Mouse (Mus musculus) forebrain, embryonic 11.5 days (tissue): ENCODE measurements around the gene Abi3. TPM values are rescaled to one million over a fixed set of nuclear protein-coding genes. Genes with fewer than 3 reads are reported as not detected.

Experiments used
- ATAC-seq: fragments of 200-750 bp; cut with Nextera tagmentation; replicated peaks from 2 replicates; pipeline ENCODE4 v1.8.0; 2017; ENCODE audit warnings: moderate TSS enrichment; ENCODE audit not compliant: low FRiP score
- DNase-seq: peaks from one replicate; pipeline ENCODE4 v3.0.0-alpha.2; 2017; ENCODE audit warnings: low spot score
- H3K27ac ChIP-seq: fragments of 300-500 bp; sonication (generic); 2 replicates; pipeline ENCODE4 v1.5.1; 2014; ENCODE audit warnings: low read depth, low read length
- H3K27me3 ChIP-seq: fragments of 300-500 bp; sonication (generic); 2 replicates; pipeline ENCODE4 v1.6.1; 2014; ENCODE audit warnings: mild to moderate bottlenecking, low read length, mixed read lengths; ENCODE audit not compliant: control insufficient read depth, insufficient read depth
- H3K36me3 ChIP-seq: fragments of 300-500 bp; sonication (generic); 2 replicates; pipeline ENCODE4 v1.6.1; 2014; ENCODE audit warnings: mild to moderate bottlenecking, low read length, moderate library complexity, mixed read lengths; ENCODE audit not compliant: control insufficient read depth, insufficient read depth
- H3K4me1 ChIP-seq: fragments of 300-500 bp; sonication (generic); replicated peaks from 2 replicates; pipeline ENCODE4 v1.6.1; 2014; ENCODE audit warnings: low read length, mixed read lengths; ENCODE audit not compliant: control insufficient read depth, insufficient read depth
- H3K4me2 ChIP-seq: fragments of 300-500 bp; sonication (generic); 2 replicates; pipeline ENCODE4 v1.6.1; 2014; ENCODE audit warnings: low read depth, mild to moderate bottlenecking, low read length, moderate library complexity, mixed read lengths; ENCODE audit not compliant: severe bottlenecking
- H3K4me3 ChIP-seq: fragments of 300-500 bp; sonication (generic); 2 replicates; pipeline ENCODE4 v1.5.1; 2014; ENCODE audit warnings: low read depth, low read length
- H3K9ac ChIP-seq: fragments of 300-500 bp; sonication (generic); 2 replicates; pipeline ENCODE4 v1.6.1; 2014; ENCODE audit warnings: low read length
- H3K9me3 ChIP-seq: fragments of 300-500 bp; sonication (generic); 2 replicates; pipeline ENCODE4 v1.6.1; 2016; ENCODE audit warnings: low read length, mixed read lengths; ENCODE audit not compliant: control insufficient read depth
- WGBS: fragments of 180-500 bp; shearing (Covaris S2); extraction: QIAGEN DNeasy Blood & Tissue Kit; methylation state at CpG from one replicate; pipeline ENCODE4 v1.1.7; 2014; 5-methylcytosine and 5-hydroxymethylcytosine counted together
- polyA plus RNA-seq: library from polyadenylated mRNA; unstranded; fragments of >200 nt; fragmentation: Nextera tagmentation; extraction: Ambion mirVana; gene quantifications from 2 replicates; pipeline ENCODE4 v1.2.1, GENCODE M21; 2014

The Abi3 gene
- polyA plus RNA-seq, 1 experiment from 2014 or later, result 1.1 TPM

GRCm38 (mm10) chr11:95830411-95831275 is 11.6 kb downstream of the Abi3 start:
- WGBS, result 2% methylated on average over 80 of the region's 80 CpGs
- Histone ChIP-seq H3K27ac (no peak overlapping the region), H3K36me3 (no peaks in the 10 kb centered on the region), H3K9ac (peak overlapping the region; percentile 7; the same call in 1 of the 2 replicates), H3K27me3 (peaks cover 89% of the 10 kb centered on the region), H3K9me3 (no peaks in the 10 kb centered on the region), H3K4me3 (0 out of 2 replicates have a peak overlapping the region, but pooled peaks have one; percentile 1), H3K4me1 (peaks cover 5% of the 10 kb centered on the region; the same call in 1 of the 2 replicates), H3K4me2 (peak overlapping the region; percentile 38)
- ATAC-seq (no peak), DNase-seq (peak; percentile 64)

- H3K4me3 ChIP-seq, result no peak overlapping the region
- no peak overlapping the region for H3K4me2 ChIP-seq
- 25% methylated on average over 4 of the region's 4 CpGs for WGBS
- peaks cover 88% of the 10 kb centered on the region for H3K27me3 ChIP-seq
- no peak overlapping the region for H3K27ac ChIP-seq
- H3K4me1 ChIP-seq, result peaks cover 10% of the 10 kb centered on the region; the same call in 1 of the 2 replicates
- DNase-seq (no peak), ATAC-seq (no peak)
- no peaks in the 10 kb centered on the region for H3K9me3 ChIP-seq
- no peaks in the 10 kb centered on the region for H3K36me3 ChIP-seq
- H3K9ac ChIP-seq, result no peak overlapping the region
Observed at GRCm38 (mm10) chr11:95829526-95830050, 12.7 kb downstream of the Abi3 start.

- Histone ChIP-seq H3K27ac (no peak overlapping the region), H3K36me3 (no peaks in the 10 kb centered on the region), H3K27me3 (peaks cover 78% of the 10 kb centered on the region), H3K4me2 (no peak overlapping the region), H3K4me1 (peaks cover 10% of the 10 kb centered on the region; the same call in 1 of the 2 replicates), H3K4me3 (no peak overlapping the region), H3K9ac (no peak overlapping the region), H3K9me3 (no peaks in the 10 kb centered on the region)
- WGBS, result 75% methylated on average over 11 of the region's 11 CpGs
- no peak for DNase-seq
- no peak for ATAC-seq
Observed at GRCm38 (mm10) chr11:95828181-95828964, 13.9 kb downstream of the Abi3 start.

- DNase-seq (peak; percentile 80), ATAC-seq (no peak)
- 19% methylated on average over 3 of the region's 3 CpGs for WGBS
- no peak overlapping the region for H3K27ac ChIP-seq
- no peak overlapping the region for H3K9ac ChIP-seq
- no peaks in the 10 kb centered on the region for H3K9me3 ChIP-seq
- H3K4me3 ChIP-seq, result no peak overlapping the region
- H3K4me1 ChIP-seq, result peaks cover 10% of the 10 kb centered on the region; the same call in 1 of the 2 replicates
- H3K4me2 ChIP-seq, result no peak overlapping the region
- peaks cover 75% of the 10 kb centered on the region for H3K27me3 ChIP-seq
- no peaks in the 10 kb centered on the region for H3K36me3 ChIP-seq
Observed at GRCm38 (mm10) chr11:95827464-95828085, 14.7 kb downstream of the Abi3 start.

GRCm38 (mm10) chr11:95827168-95827447 is 15.2 kb downstream of the Abi3 start:
- H3K27ac ChIP-seq, result no peak overlapping the region
- 35% methylated on average over 3 of the region's 3 CpGs for WGBS
- H3K4me1 ChIP-seq, result peaks cover 10% of the 10 kb centered on the region; the same call in 1 of the 2 replicates

GRCm38 (mm10) chr11:95826317-95827167 is 15.7 kb downstream of the Abi3 start:
- H3K4me2 ChIP-seq, result no peak overlapping the region
- ATAC-seq (no peak), DNase-seq (no peak)
- no peaks in the 10 kb centered on the region for H3K36me3 ChIP-seq
- 69% methylated on average over 6 of the region's 6 CpGs for WGBS
- H3K27ac ChIP-seq, result no peak overlapping the region
- H3K9me3 ChIP-seq, result no peaks in the 10 kb centered on the region
- H3K9ac ChIP-seq, result no peak overlapping the region
- peaks cover 65% of the 10 kb centered on the region for H3K27me3 ChIP-seq
- no peak overlapping the region for H3K4me3 ChIP-seq
- H3K4me1 ChIP-seq, result peaks cover 10% of the 10 kb centered on the region; the same call in 1 of the 2 replicates

More at GRCm38 (mm10) chr11:95827168-95827447, 15.2 kb downstream of the Abi3 start:
- no peak overlapping the region for H3K4me3 ChIP-seq
- peaks cover 71% of the 10 kb centered on the region for H3K27me3 ChIP-seq
- ATAC-seq, result no peak
- no peak overlapping the region for H3K4me2 ChIP-seq
- no peak overlapping the region for H3K9ac ChIP-seq
- H3K9me3 ChIP-seq, result no peaks in the 10 kb centered on the region
- DNase-seq, result no peak
- no peaks in the 10 kb centered on the region for H3K36me3 ChIP-seq

GRCm38 (mm10) chr11:95825625-95826024 is 16.7 kb downstream of the Abi3 start:
- Histone ChIP-seq H3K27me3 (peaks cover 56% of the 10 kb centered on the region), H3K27ac (no peak overlapping the region), H3K4me3 (no peak overlapping the region), H3K36me3 (no peaks in the 10 kb centered on the region), H3K4me2 (no peak overlapping the region), H3K9me3 (no peaks in the 10 kb centered on the region), H3K9ac (no peak overlapping the region), H3K4me1 (peaks cover 9% of the 10 kb centered on the region; the same call in 1 of the 2 replicates)
- WGBS, result 61% methylated on average over 3 of the region's 3 CpGs
- ATAC-seq, result no peak
- no peak for DNase-seq
